Mouse (Mus musculus): ENCODE results near the gene Icam2.

DNA sequence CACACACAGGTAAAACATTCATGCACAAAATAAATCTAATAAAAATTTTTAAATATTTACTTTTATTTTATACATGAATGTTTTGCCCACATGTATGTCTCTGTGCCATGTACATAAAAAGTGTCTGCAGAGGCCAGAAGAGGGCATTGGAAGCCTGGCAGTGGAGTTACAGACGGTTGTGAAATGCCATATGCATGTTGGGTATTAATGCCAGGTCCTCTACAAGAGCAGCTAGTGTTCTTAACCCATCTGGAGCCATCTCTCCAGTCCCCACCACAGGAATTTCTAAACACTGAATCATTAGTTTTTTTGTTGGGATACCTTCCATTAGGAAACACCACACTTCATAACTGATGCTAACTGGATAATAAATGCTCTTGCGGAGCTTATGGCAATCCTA, 49.7 kb upstream of the Icam2 start:
- TF ChIP-seq CTCF (IDR thresholded peaks at IDR 0.05; ENCODE audit: low read depth, low read length) (no peak), GATA1 (IDR thresholded peaks at IDR 0.05; ENCODE audit: borderline replicate concordance, low read length) (no peak), TAL1 (conservative IDR thresholded peaks at IDR 0.05; ENCODE audit: low read depth, low read length) (no peak)

Data from G1E (cell line).